Mouse (Mus musculus) heart, postnatal 0 days (tissue): ENCODE measurements around the gene Nfia. TPM values are rescaled to one million over a fixed set of nuclear protein-coding genes. Genes with fewer than 3 reads are reported as not detected.

ENCODE experiments used
- ATAC-seq: fragments of 200-750 bp; cut with Nextera tagmentation; 2 replicates; pipeline ENCODE4 v1.8.0; 2017; ENCODE audit warnings: low read depth, moderate number of reproducible peaks, moderate library complexity; ENCODE audit not compliant: insufficient read depth
- DNase-seq: peaks from one replicate; pipeline ENCODE4 v3.0.0-alpha.2; 2016; ENCODE audit warnings: low spot score
- H3K27ac ChIP-seq: fragments of 300-500 bp; sonication (generic); 2 replicates; pipeline ENCODE4 v1.5.1; 2014; ENCODE audit warnings: low read depth, mild to moderate bottlenecking
- H3K27me3 ChIP-seq: fragments of 300-500 bp; sonication (generic); 2 replicates; pipeline ENCODE4 v1.6.1; 2014; ENCODE audit warnings: low read length, mixed read lengths; ENCODE audit not compliant: control insufficient read depth, insufficient read depth
- H3K36me3 ChIP-seq: fragments of 300-500 bp; sonication (generic); replicated peaks from 2 replicates; pipeline ENCODE4 v1.6.1; 2014; ENCODE audit warnings: low read length, mixed read lengths; ENCODE audit not compliant: control insufficient read depth, insufficient read depth
- H3K4me1 ChIP-seq: fragments of 300-500 bp; sonication (generic); 2 replicates; pipeline ENCODE4 v1.6.1; 2014; ENCODE audit warnings: antibody characterized with exemption; ENCODE audit not compliant: control insufficient read depth, insufficient read depth
- H3K4me2 ChIP-seq: fragments of 300-500 bp; sonication (generic); 2 replicates; pipeline ENCODE4 v1.6.1; 2014; ENCODE audit warnings: low read depth, mild to moderate bottlenecking, low read length, moderate library complexity
- H3K4me3 ChIP-seq: fragments of 300-500 bp; sonication (generic); 2 replicates; pipeline ENCODE4 v1.5.1; 2014; ENCODE audit warnings: low read depth, low read length
- H3K9ac ChIP-seq: fragments of 300-500 bp; sonication (generic); replicated peaks from 2 replicates; pipeline ENCODE4 v1.6.1; 2014; ENCODE audit warnings: low read depth, low read length, mixed read lengths
- H3K9me3 ChIP-seq: fragments of 300-500 bp; sonication (generic); replicated peaks from 2 replicates; pipeline ENCODE4 v1.6.1; 2016; ENCODE audit warnings: low read length; ENCODE audit not compliant: control insufficient read depth
- CTCF ChIP-seq: IDR thresholded peaks from 2 replicates; pipeline ENCODE4 v1.5.1; 2016; ENCODE audit warnings: antibody characterized with exemption, control low read depth, low read depth
- EP300 ChIP-seq: IDR thresholded peaks from 2 replicates; pipeline ENCODE4 v1.6.1; 2016; ENCODE audit warnings: antibody characterized with exemption, low read depth
- WGBS: fragments of 180-500 bp; shearing (Covaris S2); extraction: QIAGEN DNeasy Blood & Tissue Kit; methylation state at CpG from one replicate; pipeline ENCODE4 v1.1.7; 2014; 5-methylcytosine and 5-hydroxymethylcytosine counted together
- polyA plus RNA-seq: library from polyadenylated mRNA; unstranded; fragments of >200 nt; fragmentation: Nextera tagmentation; extraction: Ambion mirVana; gene quantifications from 2 replicates; pipeline ENCODE4 v1.2.1, GENCODE M21; 2015
- total RNA-seq: library from RNA; depleted of rRNA; stranded (reverse); fragments of >200 nt; gene quantifications from 2 replicates; pipeline ENCODE4 v1.2.3, GENCODE M21; 2014; ENCODE audit warnings: low replicate concordance

The Nfia gene
- total and polyA plus RNA-seq, 2 experiments from 2014 or later, result 53.8 to 114 TPM

DNA sequence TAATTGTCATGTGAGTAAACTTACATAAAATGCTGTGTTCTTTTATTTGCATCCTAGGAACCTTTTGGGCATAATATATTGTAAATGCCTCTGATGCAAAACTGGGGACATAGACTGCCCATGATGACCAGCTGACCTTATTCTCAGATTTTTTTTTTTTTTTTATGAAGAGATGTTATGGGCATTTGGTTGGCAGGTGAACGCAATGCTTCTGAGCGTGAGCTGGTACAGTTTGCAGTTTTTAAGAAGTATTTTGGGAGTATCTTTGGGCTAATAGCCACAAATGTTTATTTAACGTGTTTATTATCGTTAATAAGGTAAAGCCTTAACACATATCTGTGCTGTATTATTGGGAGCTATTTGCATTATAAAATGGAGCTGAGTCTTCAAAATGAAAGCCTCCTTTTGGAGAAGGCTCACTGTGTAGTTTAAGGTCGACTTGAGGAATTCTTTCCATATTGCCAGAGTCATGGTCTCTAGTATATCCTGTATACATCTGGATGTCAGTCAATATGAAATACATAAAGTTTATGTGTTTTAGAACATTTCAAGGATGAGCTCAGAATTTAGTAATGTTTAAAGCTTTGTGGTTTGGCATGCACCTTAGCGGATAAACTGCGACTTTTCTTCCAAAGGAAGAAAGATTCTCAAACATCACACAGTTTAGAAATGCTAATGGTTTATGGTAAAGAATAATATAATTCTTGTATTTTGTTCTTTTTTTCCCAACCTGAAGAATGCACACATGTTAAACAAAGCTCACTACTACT lies 8.3 kb downstream of the Nfia start:
- no peaks in the 10 kb centered on the region for H3K27me3 ChIP-seq
- no peaks in the 10 kb centered on the region for H3K9me3 ChIP-seq
- H3K4me2 ChIP-seq, result peak overlapping the region; percentile 74
- no peak overlapping the region for H3K9ac ChIP-seq
- TF ChIP-seq EP300 (no peak), CTCF (no peak)
- peak overlapping the region; percentile 98 for H3K4me3 ChIP-seq
- DNase-seq (no peak), ATAC-seq (no peak)
- WGBS, result 65% methylated on average over 7 of the region's 7 CpGs
- H3K36me3 ChIP-seq, result peaks cover 28% of the 10 kb centered on the region
- H3K27ac ChIP-seq, result peak overlapping the region; percentile 4
- H3K4me1 ChIP-seq, result peaks cover 2% of the 10 kb centered on the region; the same call in 1 of the 2 replicates

DNA sequence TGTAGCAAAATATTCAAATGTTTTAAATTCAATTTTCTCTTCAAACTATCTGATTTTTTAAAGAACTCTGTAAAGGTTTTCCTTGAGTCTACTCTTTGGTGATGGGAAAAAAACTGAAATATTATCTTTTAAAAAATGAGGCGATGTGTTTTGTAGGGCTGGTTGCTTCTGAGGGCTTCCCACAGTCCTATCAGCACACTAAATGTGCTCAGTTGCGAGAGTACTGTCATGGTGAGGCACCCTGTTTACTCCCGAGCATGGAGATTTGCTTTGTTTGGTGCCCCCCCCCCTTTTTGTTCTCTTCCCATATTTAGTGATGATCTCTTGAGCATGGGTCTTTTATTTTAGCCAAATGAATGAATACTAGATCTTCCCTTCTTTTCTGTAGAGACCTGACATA lies 9.5 kb downstream of the Nfia start:
- H3K4me3 ChIP-seq, result no peak overlapping the region
- peaks cover 34% of the 10 kb centered on the region for H3K36me3 ChIP-seq
- no peak for DNase-seq
- peaks cover 6% of the 10 kb centered on the region; the same call in 1 of the 2 replicates for H3K4me1 ChIP-seq
- WGBS, result 72% methylated on average over 3 of the region's 3 CpGs
- H3K9ac ChIP-seq, result no peak overlapping the region
- H3K4me2 ChIP-seq, result no peak overlapping the region
- TF ChIP-seq CTCF (no peak), EP300 (no peak)
- H3K27me3 ChIP-seq, result no peaks in the 10 kb centered on the region
- no peaks in the 10 kb centered on the region for H3K9me3 ChIP-seq
- H3K27ac ChIP-seq, result no peak overlapping the region; the same call in 1 of the 2 replicates
- no peak for ATAC-seq

DNA sequence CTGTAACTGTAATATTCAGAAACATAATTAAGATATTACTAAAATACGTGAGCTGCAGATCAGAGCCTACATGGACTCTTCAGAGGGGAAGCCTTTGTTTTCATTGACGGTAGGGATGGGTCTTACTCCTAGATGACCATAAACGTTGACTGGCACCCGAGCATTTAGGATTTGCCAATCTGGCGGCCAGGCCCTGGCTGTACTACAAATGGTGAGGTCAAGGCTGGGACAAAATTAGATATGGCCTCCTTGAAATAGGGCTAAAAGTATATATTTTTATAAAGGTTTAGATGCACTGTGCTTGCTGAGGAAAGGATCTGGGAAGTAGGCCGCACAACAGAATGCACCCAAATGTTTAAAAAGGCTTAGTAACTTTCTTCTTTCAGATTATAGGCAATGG lies 10.0 kb downstream of the Nfia start:
- WGBS, result 84% methylated on average over 6 of the region's 6 CpGs
- no peak for ATAC-seq
- no peak overlapping the region for H3K9ac ChIP-seq
- H3K4me3 ChIP-seq, result no peak overlapping the region
- peaks cover 34% of the 10 kb centered on the region for H3K36me3 ChIP-seq
- DNase-seq, result no peak
- H3K4me1 ChIP-seq, result peaks cover 6% of the 10 kb centered on the region; the same call in 1 of the 2 replicates
- H3K9me3 ChIP-seq, result no peaks in the 10 kb centered on the region
- H3K4me2 ChIP-seq, result no peak overlapping the region
- H3K27ac ChIP-seq, result 0 out of 2 replicates have a peak overlapping the region, but pooled peaks have one; percentile 7
- no peaks in the 10 kb centered on the region for H3K27me3 ChIP-seq
- TF ChIP-seq CTCF (no peak), EP300 (no peak)

DNA sequence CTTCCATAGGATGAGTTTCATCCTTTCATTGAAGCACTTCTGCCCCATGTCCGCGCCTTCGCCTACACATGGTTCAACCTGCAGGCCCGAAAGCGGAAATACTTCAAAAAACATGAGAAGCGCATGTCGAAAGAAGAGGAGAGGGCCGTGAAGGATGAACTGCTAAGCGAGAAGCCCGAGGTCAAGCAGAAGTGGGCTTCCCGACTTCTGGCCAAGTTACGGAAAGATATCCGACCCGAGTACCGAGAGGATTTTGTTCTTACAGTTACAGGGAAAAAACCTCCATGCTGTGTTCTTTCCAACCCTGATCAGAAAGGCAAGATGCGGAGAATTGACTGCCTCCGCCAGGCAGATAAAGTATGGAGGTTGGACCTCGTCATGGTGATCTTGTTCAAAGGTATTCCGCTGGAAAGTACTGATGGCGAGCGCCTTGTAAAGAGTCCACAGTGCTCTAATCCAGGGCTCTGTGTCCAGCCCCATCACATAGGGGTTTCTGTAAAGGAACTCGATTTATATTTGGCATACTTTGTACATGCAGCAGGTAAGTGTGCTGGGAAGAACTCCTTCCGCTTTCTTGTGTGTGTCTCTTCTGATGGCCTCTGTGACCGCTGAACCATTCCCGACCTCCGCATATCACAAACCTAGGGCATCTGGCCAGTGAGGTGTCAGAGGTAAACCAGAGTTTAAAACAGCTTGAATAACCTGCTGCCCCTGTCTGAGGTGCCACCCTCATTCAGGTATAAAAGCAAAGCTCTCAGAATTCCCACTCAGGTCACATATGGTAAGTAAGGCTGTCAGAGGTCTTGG lies 10.7 kb downstream of the Nfia start:
- TF ChIP-seq CTCF, result no peak
- TF ChIP-seq EP300, result no peak
- Histone ChIP-seq H3K27me3 (no peaks in the 10 kb centered on the region), H3K9ac (no peak overlapping the region), H3K9me3 (no peaks in the 10 kb centered on the region), H3K4me3 (no peak overlapping the region), H3K27ac (no peak overlapping the region), H3K36me3 (peaks cover 34% of the 10 kb centered on the region), H3K4me1 (peaks cover 6% of the 10 kb centered on the region; the same call in 1 of the 2 replicates), H3K4me2 (no peak overlapping the region)
- WGBS, result 92% methylated on average over 26 of the region's 26 CpGs
- DNase-seq, result no peak
- ATAC-seq, result no peak

DNA sequence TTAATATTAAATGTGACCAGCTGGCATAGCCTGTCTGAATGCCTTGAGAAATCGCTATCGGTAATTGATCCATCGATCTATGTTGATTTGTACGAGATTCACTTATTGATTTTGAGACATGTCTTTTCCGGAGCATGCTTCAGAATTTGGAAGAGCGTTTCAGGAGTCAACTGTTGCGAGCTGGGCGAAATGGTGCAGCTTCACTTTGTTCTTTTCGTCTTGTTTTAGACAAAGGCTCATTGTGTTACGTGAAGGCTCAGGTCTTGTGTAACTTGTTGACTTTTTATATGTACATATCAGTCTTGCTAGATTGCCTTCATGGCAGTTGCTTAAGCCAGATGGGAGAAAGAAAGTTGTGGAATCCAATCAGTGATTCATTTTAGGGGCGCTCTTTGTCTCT lies 11.7 kb downstream of the Nfia start:
- 92% methylated on average over 11 of the region's 11 CpGs for WGBS
- TF ChIP-seq EP300, result no peak
- TF ChIP-seq CTCF, result no peak
- Histone ChIP-seq H3K27ac (no peak overlapping the region), H3K27me3 (no peaks in the 10 kb centered on the region), H3K4me3 (no peak overlapping the region), H3K36me3 (peaks cover 34% of the 10 kb centered on the region), H3K4me2 (no peak overlapping the region), H3K4me1 (peaks cover 7% of the 10 kb centered on the region; the same call in 1 of the 2 replicates), H3K9me3 (no peaks in the 10 kb centered on the region), H3K9ac (no peak overlapping the region)
- DNase-seq (no peak), ATAC-seq (no peak)
